Mouse (Mus musculus) forebrain, embryonic 14.5 days (tissue): Measurements from ENCODE around the gene Sfn. TPM values are rescaled to one million over a fixed set of nuclear protein-coding genes. Genes with fewer than 3 reads are reported as not detected.

Source experiments
- ATAC-seq: fragments of 200-750 bp; cut with Nextera tagmentation; 2 replicates; pipeline ENCODE4 v1.8.0; 2017; ENCODE audit warnings: mild to moderate bottlenecking, moderate library complexity
- DNase-seq: peaks from one replicate; pipeline ENCODE4 v3.0.0-alpha.2; 2015; ENCODE audit warnings: low spot score
- H3K27ac ChIP-seq: fragments of 300-500 bp; sonication (generic); 2 replicates; pipeline ENCODE4 v1.5.1; 2014; ENCODE audit warnings: low read depth, mild to moderate bottlenecking, control low read depth, low read length, moderate library complexity
- H3K27me3 ChIP-seq: fragments of 300-500 bp; sonication (generic); replicated peaks from 2 replicates; pipeline ENCODE4 v1.6.1; 2014; ENCODE audit warnings: low read length, control low read depth, mixed read lengths; ENCODE audit not compliant: control insufficient read depth, insufficient read depth
- H3K36me3 ChIP-seq: fragments of 300-500 bp; sonication (generic); 2 replicates; pipeline ENCODE4 v1.6.1; 2014; ENCODE audit warnings: low read length, control low read depth; ENCODE audit not compliant: control insufficient read depth, insufficient read depth
- H3K4me1 ChIP-seq: fragments of 300-500 bp; sonication (generic); 2 replicates; pipeline ENCODE4 v1.6.1; 2014; ENCODE audit warnings: antibody characterized with exemption, low read length, control low read depth; ENCODE audit not compliant: control insufficient read depth, insufficient read depth
- H3K4me2 ChIP-seq: fragments of 300-500 bp; sonication (generic); 2 replicates; pipeline ENCODE4 v1.6.1; 2014; ENCODE audit warnings: mild to moderate bottlenecking, control low read depth, low read length
- H3K4me3 ChIP-seq: fragments of 300-500 bp; sonication (generic); 2 replicates; pipeline ENCODE4 v1.5.1; 2014; ENCODE audit warnings: low read depth, low read length, control low read depth
- H3K9ac ChIP-seq: fragments of 300-500 bp; sonication (generic); 2 replicates; pipeline ENCODE4 v1.6.1; 2014; ENCODE audit warnings: mild to moderate bottlenecking, low read length, control low read depth, moderate library complexity
- H3K9me3 ChIP-seq: fragments of 300-500 bp; sonication (generic); replicated peaks from 2 replicates; pipeline ENCODE4 v1.6.1; 2016; ENCODE audit warnings: low read length, control low read depth, mixed read lengths; ENCODE audit not compliant: control insufficient read depth
- WGBS: fragments of 180-500 bp; shearing (Covaris S2); extraction: QIAGEN DNeasy Blood & Tissue Kit; methylation state at CpG from one replicate; pipeline ENCODE4 v1.1.7; 2014; 5-methylcytosine and 5-hydroxymethylcytosine counted together
- polyA plus RNA-seq: library from polyadenylated mRNA; unstranded; fragments of >200 nt; fragmentation: Nextera tagmentation; extraction: Ambion mirVana; gene quantifications from 2 replicates; pipeline ENCODE4 v1.2.1, GENCODE M21; 2014

Gene Sfn
- polyA plus RNA-seq, 1 experiment from 2014 or later = 0.84 TPM

- Histone ChIP-seq H3K4me2 (peak overlapping the region; percentile 100), H3K36me3 (peaks cover 65% of the 10 kb centered on the region), H3K9ac (peak overlapping the region; percentile 89), H3K9me3 (no peaks in the 10 kb centered on the region), H3K27me3 (no peaks in the 10 kb centered on the region), H3K4me3 (peak overlapping the region; percentile 88), H3K27ac (peak overlapping the region; percentile 74; the same call in 1 of the 2 replicates), H3K4me1 (peaks cover 10% of the 10 kb centered on the region; the same call in 1 of the 2 replicates)
- DNase-seq (no peak), ATAC-seq (no peak)
- 65% methylated on average over 6 of the region's 6 CpGs for WGBS
Observed at GRCm38 (mm10) chr4:133583690-133584058, 18.3 kb downstream of the Sfn start.

- H3K9ac ChIP-seq = no peak overlapping the region
- no peaks in the 10 kb centered on the region for H3K9me3 ChIP-seq
- peaks cover 3% of the 10 kb centered on the region for H3K4me1 ChIP-seq
- DNase-seq = no peak
- no peak overlapping the region for H3K4me3 ChIP-seq
- H3K4me2 ChIP-seq = no peak overlapping the region
- 73% methylated on average over 12 of the region's 12 CpGs for WGBS
- no peak overlapping the region for H3K27ac ChIP-seq
- no peaks in the 10 kb centered on the region for H3K27me3 ChIP-seq
- no peak for ATAC-seq
- H3K36me3 ChIP-seq = peaks cover 43% of the 10 kb centered on the region
Observed at GRCm38 (mm10) chr4:133577983-133578382, 24.0 kb downstream of the Sfn start.

- H3K4me1 ChIP-seq = peaks cover 3% of the 10 kb centered on the region
- peak; percentile 63 for ATAC-seq
Observed at GRCm38 (mm10) chr4:133574843-133575202, 27.1 kb downstream of the Sfn start.

GRCm38 (mm10) chr4:133574070-133574842 lies 27.7 kb downstream of the Sfn start, which contains the start of gene Gpatch3:
Gpatch3 (plus strand) TSS chr4:133574745.
- Histone ChIP-seq H3K36me3 (peaks cover 13% of the 10 kb centered on the region), H3K4me3 (peak within 1 kb of the TSS; percentile 97), H3K4me1 (peaks cover 3% of the 10 kb centered on the region), H3K27ac (peak within 1 kb of the TSS; percentile 83), H3K4me2 (peak within 1 kb of the TSS; percentile 87), H3K9ac (peak within 1 kb of the TSS; percentile 87), H3K27me3 (no peaks in the 10 kb centered on the region), H3K9me3 (no peaks in the 10 kb centered on the region)
- 8% methylated on average over 44 of the region's 44 CpGs for WGBS
- DNase-seq (peak; percentile 97), ATAC-seq (peak; percentile 96)

More at GRCm38 (mm10) chr4:133574843-133575202, 27.1 kb downstream of the Sfn start:
- Histone ChIP-seq H3K9me3 (no peaks in the 10 kb centered on the region), H3K36me3 (peaks cover 19% of the 10 kb centered on the region), H3K9ac (peak overlapping the region; percentile 87), H3K27me3 (no peaks in the 10 kb centered on the region), H3K4me3 (peak overlapping the region; percentile 97), H3K27ac (peak overlapping the region; percentile 9; the same call in 1 of the 2 replicates), H3K4me2 (peak overlapping the region; percentile 87)
- WGBS = under 1% methylated on average over 39 of the region's 41 CpGs
- no peak for DNase-seq

- no peaks in the 10 kb centered on the region for H3K36me3 ChIP-seq
- no peak overlapping the region for H3K4me2 ChIP-seq
- H3K27me3 ChIP-seq = no peaks in the 10 kb centered on the region
- no peak for DNase-seq
- no peak overlapping the region for H3K27ac ChIP-seq
- WGBS = 66% methylated on average over 10 of the region's 10 CpGs
- no peak overlapping the region for H3K4me3 ChIP-seq
- ATAC-seq = no peak
- no peaks in the 10 kb centered on the region for H3K9me3 ChIP-seq
- peaks cover 1% of the 10 kb centered on the region for H3K4me1 ChIP-seq
- H3K9ac ChIP-seq = no peak overlapping the region
Observed at GRCm38 (mm10) chr4:133570066-133570466, 31.9 kb downstream of the Sfn start.

GRCm38 (mm10) chr4:133569291-133570065 lies 32.5 kb downstream of the Sfn start:
- Histone ChIP-seq H3K4me3 (no peak overlapping the region), H3K36me3 (no peaks in the 10 kb centered on the region), H3K4me1 (no peaks in the 10 kb centered on the region; the same call in 1 of the 2 replicates), H3K9ac (no peak overlapping the region), H3K27ac (no peak overlapping the region), H3K27me3 (no peaks in the 10 kb centered on the region), H3K9me3 (no peaks in the 10 kb centered on the region), H3K4me2 (no peak overlapping the region)
- ATAC-seq (no peak), DNase-seq (no peak)
- 87% methylated on average over 10 of the region's 10 CpGs for WGBS

GRCm38 (mm10) chr4:133567251-133567650 lies 34.7 kb downstream of the Sfn start:
- WGBS = 28% methylated on average over 8 of the region's 8 CpGs
- no peak for ATAC-seq
- no peaks in the 10 kb centered on the region for H3K4me1 ChIP-seq
- no peak overlapping the region for H3K9ac ChIP-seq
- no peaks in the 10 kb centered on the region for H3K36me3 ChIP-seq
- no peak for DNase-seq
- no peak overlapping the region for H3K4me3 ChIP-seq
- H3K27me3 ChIP-seq = no peaks in the 10 kb centered on the region
- no peak overlapping the region for H3K27ac ChIP-seq
- no peak overlapping the region for H3K4me2 ChIP-seq
- H3K9me3 ChIP-seq = no peaks in the 10 kb centered on the region

- Histone ChIP-seq H3K9ac (no peak overlapping the region), H3K9me3 (no peaks in the 10 kb centered on the region), H3K27ac (no peak overlapping the region), H3K27me3 (no peaks in the 10 kb centered on the region), H3K4me1 (no peaks in the 10 kb centered on the region), H3K36me3 (no peaks in the 10 kb centered on the region), H3K4me3 (no peak overlapping the region), H3K4me2 (no peak overlapping the region)
- 68% methylated on average over 11 of the region's 11 CpGs for WGBS
- ATAC-seq (no peak), DNase-seq (peak; percentile 29)
Observed at GRCm38 (mm10) chr4:133563123-133563571, 38.8 kb downstream of the Sfn start.
